Mouse (Mus musculus): Measurements from ENCODE around the gene Usp37. TPM values are rescaled to one million over a fixed set of nuclear protein-coding genes. Genes with fewer than 3 reads are reported as not detected.

Gene Usp37
- total and polyA plus RNA-seq, 2 experiments from 2014 or later: 17.6 to 32.8 TPM

DNA sequence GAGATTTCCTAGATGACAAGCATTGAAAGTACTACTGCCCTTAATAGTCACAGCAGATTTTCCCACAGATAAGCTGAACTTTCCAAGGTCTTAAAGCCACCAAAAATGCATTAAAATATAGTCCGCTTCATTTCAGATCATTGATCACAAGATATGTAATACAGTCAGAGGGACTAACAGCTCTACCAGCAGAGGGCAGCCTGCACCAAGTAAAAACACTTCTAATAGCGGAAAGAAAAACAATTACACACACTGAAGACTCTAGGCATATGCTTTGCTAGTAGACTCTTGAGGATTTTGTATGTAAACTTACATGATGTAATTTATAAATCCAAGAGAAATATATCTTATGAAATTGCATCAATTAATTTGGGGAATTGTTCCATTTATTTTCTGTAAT is 83.8 kb downstream of the Usp37 start:
- ATAC-seq (no peak), DNase-seq (peak; percentile 14)
- Histone ChIP-seq H3K27ac (ENCODE audit: low read depth, low read length) (no peak overlapping the region), H3K9me3 (ENCODE audit: low read length) (no peaks in the 10 kb centered on the region), H3K4me3 (ENCODE audit: low read depth, low read length) (no peak overlapping the region), H3K36me3 (ENCODE audit: insufficient read depth) (peaks cover 32% of the 10 kb centered on the region), H3K9ac (no peak overlapping the region), H3K27me3 (ENCODE audit: insufficient read depth, low read length) (no peaks in the 10 kb centered on the region), H3K4me2 (ENCODE audit: low read depth) (no peak overlapping the region), H3K4me1 (ENCODE audit: insufficient read depth) (no peaks in the 10 kb centered on the region)
- WGBS: 70% methylated on average over 2 of the region's 2 CpGs
- TF ChIP-seq CTCF (IDR thresholded peaks at IDR 0.05; ENCODE audit: low read depth): peak; percentile 65

DNA sequence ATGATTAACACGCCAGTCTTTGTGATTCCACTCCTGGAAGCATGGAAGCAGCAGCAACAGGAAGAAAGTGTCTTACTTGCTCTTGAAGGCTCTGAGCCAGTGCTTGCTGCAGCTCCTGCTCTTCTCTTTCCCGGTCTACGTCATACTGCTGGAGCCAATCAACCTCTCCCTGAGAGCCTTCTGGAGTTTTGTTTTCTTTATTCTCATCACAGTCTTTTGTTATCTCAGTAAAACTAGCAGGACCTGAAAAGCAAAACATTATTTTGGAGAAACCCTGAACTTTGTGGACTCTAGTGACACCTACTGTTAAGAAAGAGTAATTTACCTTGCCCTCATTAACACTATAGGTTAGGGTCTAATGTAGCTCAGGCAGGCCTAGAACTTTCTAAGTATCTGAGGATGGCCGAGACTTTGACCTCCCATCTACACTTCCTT is 91.5 kb downstream of the Usp37 start:
- Histone ChIP-seq H3K36me3 (ENCODE audit: insufficient read depth) (peaks cover 37% of the 10 kb centered on the region), H3K27ac (ENCODE audit: low read depth, low read length) (no peak overlapping the region), H3K9ac (no peak overlapping the region), H3K4me1 (ENCODE audit: insufficient read depth) (no peaks in the 10 kb centered on the region), H3K9me3 (ENCODE audit: low read length) (no peaks in the 10 kb centered on the region), H3K4me2 (ENCODE audit: low read depth) (no peak overlapping the region), H3K27me3 (ENCODE audit: insufficient read depth, low read length) (no peaks in the 10 kb centered on the region), H3K4me3 (ENCODE audit: low read depth, low read length) (no peak overlapping the region)
- ATAC-seq (peak; percentile 85), DNase-seq (peak; percentile 47)
- 43% methylated on average over 4 of the region's 4 CpGs for WGBS
- peak; percentile 65 for TF ChIP-seq CTCF (IDR thresholded peaks at IDR 0.05; ENCODE audit: low read depth)

- peaks cover 29% of the 10 kb centered on the region for H3K36me3 ChIP-seq (ENCODE audit: insufficient read depth)
- 96% methylated on average over 2 of the region's 2 CpGs for WGBS
Measured at GRCm38 (mm10) chr1:74444538-74444937, 99.5 kb downstream of the Usp37 start.

GRCm38 (mm10) chr1:74439166-74439876 is 104.8 kb downstream of the Usp37 start:
- Histone ChIP-seq H3K9me3 (ENCODE audit: low read length) (no peaks in the 10 kb centered on the region), H3K4me3 (ENCODE audit: low read depth, low read length) (no peak overlapping the region), H3K27me3 (ENCODE audit: insufficient read depth, low read length) (no peaks in the 10 kb centered on the region), H3K9ac (no peak overlapping the region), H3K36me3 (ENCODE audit: insufficient read depth) (peaks cover 40% of the 10 kb centered on the region), H3K4me2 (ENCODE audit: low read depth) (no peak overlapping the region), H3K4me1 (ENCODE audit: insufficient read depth) (no peaks in the 10 kb centered on the region), H3K27ac (ENCODE audit: low read depth, low read length) (no peak overlapping the region)
- TF ChIP-seq CTCF (IDR thresholded peaks at IDR 0.05; ENCODE audit: low read depth): no peak
- no peak for DNase-seq
- 90% methylated on average over 19 of the region's 19 CpGs for WGBS
- no peak for ATAC-seq

More at GRCm38 (mm10) chr1:74444538-74444937, 99.5 kb downstream of the Usp37 start:
- DNase-seq: no peak
- Histone ChIP-seq H3K27ac (ENCODE audit: low read depth, low read length) (no peak overlapping the region), H3K4me2 (ENCODE audit: low read depth) (no peak overlapping the region), H3K27me3 (ENCODE audit: insufficient read depth, low read length) (no peaks in the 10 kb centered on the region), H3K4me3 (ENCODE audit: low read depth, low read length) (no peak overlapping the region), H3K9me3 (ENCODE audit: low read length) (no peaks in the 10 kb centered on the region), H3K9ac (no peak overlapping the region), H3K4me1 (ENCODE audit: insufficient read depth) (no peaks in the 10 kb centered on the region)
- TF ChIP-seq CTCF (IDR thresholded peaks at IDR 0.05; ENCODE audit: low read depth): no peak
- ATAC-seq: no peak

DNA sequence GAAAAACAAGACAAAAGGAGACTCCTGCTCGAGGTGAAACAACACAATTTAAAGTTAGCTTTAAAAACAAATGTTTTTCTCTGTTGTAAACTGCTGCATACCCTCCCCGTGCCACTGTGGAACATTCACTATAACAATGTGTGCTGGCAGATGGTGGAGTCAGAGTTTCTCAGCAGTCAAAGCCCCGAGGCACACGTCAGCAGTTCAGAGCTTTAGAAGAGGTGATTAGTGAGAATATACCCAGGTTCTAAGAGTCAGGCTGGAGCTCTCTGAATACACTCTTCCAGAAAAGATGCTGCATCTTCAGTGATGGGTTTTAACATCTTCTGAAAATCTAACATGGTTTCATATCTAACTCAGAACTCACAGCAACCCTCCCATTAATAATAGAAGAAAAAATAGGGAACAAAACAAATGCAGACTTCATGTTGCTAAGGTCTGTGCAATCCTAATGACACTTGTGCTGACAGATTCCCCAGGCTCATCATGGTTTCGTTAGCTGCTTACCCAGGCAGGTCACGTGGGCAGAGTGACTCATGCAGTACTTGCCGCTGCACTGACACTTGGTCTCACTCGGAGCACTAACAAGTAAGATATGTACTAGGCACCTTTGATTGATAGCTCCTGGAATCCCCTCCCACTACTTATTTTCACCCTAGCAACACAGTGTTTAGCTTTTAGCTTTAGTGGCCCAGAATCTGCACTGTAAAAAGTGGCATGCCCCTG is 106.2 kb downstream of the Usp37 start:
- peaks cover 40% of the 10 kb centered on the region for H3K36me3 ChIP-seq (ENCODE audit: insufficient read depth)
- DNase-seq: no peak
- WGBS: 75% methylated on average over 8 of the region's 8 CpGs

DNA sequence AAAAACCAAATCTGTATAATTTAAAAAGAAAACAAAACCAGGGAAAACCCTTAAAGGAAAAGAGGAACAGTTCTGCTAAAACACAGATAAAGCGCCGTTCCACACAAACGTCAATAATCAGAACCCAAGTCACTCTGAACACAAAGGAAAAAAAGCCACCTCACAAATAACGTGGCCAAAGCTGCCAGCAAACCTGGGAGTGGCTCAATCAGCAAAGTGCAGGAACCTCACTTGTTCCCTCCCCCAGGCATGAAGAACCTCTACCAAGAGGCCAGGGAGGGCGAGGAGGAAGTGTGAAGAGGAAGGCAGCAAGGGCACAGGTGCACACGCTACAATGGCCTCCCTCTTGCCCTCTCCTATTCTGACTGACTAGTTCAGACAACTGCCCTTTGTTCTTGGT is 108.5 kb downstream of the Usp37 start:
- Histone ChIP-seq H3K4me2 (ENCODE audit: low read depth) (no peak overlapping the region), H3K27me3 (ENCODE audit: insufficient read depth, low read length) (no peaks in the 10 kb centered on the region), H3K36me3 (ENCODE audit: insufficient read depth) (peaks cover 32% of the 10 kb centered on the region), H3K4me1 (ENCODE audit: insufficient read depth) (no peaks in the 10 kb centered on the region), H3K9me3 (ENCODE audit: low read length) (no peaks in the 10 kb centered on the region), H3K9ac (no peak overlapping the region), H3K27ac (ENCODE audit: low read depth, low read length) (no peak overlapping the region), H3K4me3 (ENCODE audit: low read depth, low read length) (no peak overlapping the region)
- no peak for ATAC-seq
- no peak for TF ChIP-seq CTCF (IDR thresholded peaks at IDR 0.05; ENCODE audit: low read depth)
- no peak for DNase-seq
- 86% methylated on average over 6 of the region's 6 CpGs for WGBS

More for the DNA sequence above, 106.2 kb downstream of the Usp37 start:
- Histone ChIP-seq H3K4me1 (ENCODE audit: insufficient read depth) (no peaks in the 10 kb centered on the region), H3K4me2 (ENCODE audit: low read depth) (no peak overlapping the region), H3K9ac (no peak overlapping the region), H3K9me3 (ENCODE audit: low read length) (no peaks in the 10 kb centered on the region), H3K27me3 (ENCODE audit: insufficient read depth, low read length) (no peaks in the 10 kb centered on the region), H3K4me3 (ENCODE audit: low read depth, low read length) (no peak overlapping the region), H3K27ac (ENCODE audit: low read depth, low read length) (no peak overlapping the region)
- ATAC-seq: no peak
- no peak for TF ChIP-seq CTCF (IDR thresholded peaks at IDR 0.05; ENCODE audit: low read depth)

GRCm38 (mm10) chr1:74434596-74434995 is 109.5 kb downstream of the Usp37 start:
- Histone ChIP-seq H3K9me3 (ENCODE audit: low read length) (no peaks in the 10 kb centered on the region), H3K36me3 (ENCODE audit: insufficient read depth) (peaks cover 30% of the 10 kb centered on the region), H3K27ac (ENCODE audit: low read depth, low read length) (no peak overlapping the region), H3K4me2 (ENCODE audit: low read depth) (no peak overlapping the region), H3K27me3 (ENCODE audit: insufficient read depth, low read length) (no peaks in the 10 kb centered on the region), H3K9ac (no peak overlapping the region), H3K4me1 (ENCODE audit: insufficient read depth) (no peaks in the 10 kb centered on the region), H3K4me3 (ENCODE audit: low read depth, low read length) (no peak overlapping the region)
- DNase-seq (no peak), ATAC-seq (no peak)
- 79% methylated on average over 5 of the region's 5 CpGs for WGBS
- TF ChIP-seq CTCF (IDR thresholded peaks at IDR 0.05; ENCODE audit: low read depth): no peak
